Mouse (Mus musculus): ENCODE results near the gene Tmpo. TPM values are rescaled to one million over a fixed set of nuclear protein-coding genes. Genes with fewer than 3 reads are reported as not detected.
"Not testable (repeated sequence)": the region's sequence is repeated elsewhere in the genome, so short reads cannot be mapped to it uniquely, and the experiment has no call there.

The Tmpo gene
- polyA plus RNA-seq, 1 experiment from 2014 or later: 275 TPM

- no peak overlapping the region for H3K4me3 ChIP-seq
- no peaks in the 10 kb centered on the region for H3K36me3 ChIP-seq
- DNase-seq (ENCODE audit: low spot score): no peak
- no peaks in the 10 kb centered on the region for H3K9me3 ChIP-seq (replicated peaks)
- no peaks in the 10 kb centered on the region for H3K4me1 ChIP-seq
- 93% methylated on average over 8 of the region's 8 CpGs for WGBS
- no peaks in the 10 kb centered on the region for H3K27me3 ChIP-seq (ENCODE audit: low read depth, poor library complexity, severe bottlenecking)
- no peak overlapping the region for H3K27ac ChIP-seq (replicated peaks)
Measured at GRCm38 (mm10) chr10:91197704-91198103, 16.6 kb upstream of the Tmpo start.

- DNase-seq (ENCODE audit: low spot score): no peak
- Histone ChIP-seq H3K36me3 (no peaks in the 10 kb centered on the region), H3K9me3 (replicated peaks) (no peaks in the 10 kb centered on the region), H3K27me3 (ENCODE audit: low read depth, poor library complexity, severe bottlenecking) (no peaks in the 10 kb centered on the region), H3K4me3 (no peak overlapping the region), H3K4me1 (no peaks in the 10 kb centered on the region), H3K27ac (replicated peaks) (no peak overlapping the region)
- WGBS: 89% methylated on average over 1 of the region's 1 CpGs
Measured at GRCm38 (mm10) chr10:91196778-91197177, 15.7 kb upstream of the Tmpo start.

GRCm38 (mm10) chr10:91195680-91196079 is 14.6 kb upstream of the Tmpo start:
- H3K36me3 ChIP-seq: no peaks in the 10 kb centered on the region
- DNase-seq (ENCODE audit: low spot score): no peak
- H3K27ac ChIP-seq (replicated peaks): no peak overlapping the region
- no peak overlapping the region for H3K4me3 ChIP-seq
- 90% methylated on average over 5 of the region's 5 CpGs for WGBS
- no peaks in the 10 kb centered on the region for H3K9me3 ChIP-seq (replicated peaks)
- no peaks in the 10 kb centered on the region for H3K27me3 ChIP-seq (ENCODE audit: low read depth, poor library complexity, severe bottlenecking)
- no peaks in the 10 kb centered on the region for H3K4me1 ChIP-seq

- Histone ChIP-seq H3K27ac (replicated peaks) (0 out of 2 replicates have a peak overlapping the region, but pooled peaks have one; percentile 9), H3K27me3 (ENCODE audit: low read depth, poor library complexity, severe bottlenecking) (no peaks in the 10 kb centered on the region), H3K4me1 (no peaks in the 10 kb centered on the region), H3K9me3 (replicated peaks) (no peaks in the 10 kb centered on the region), H3K36me3 (no peaks in the 10 kb centered on the region), H3K4me3 (no peak overlapping the region)
- 88% methylated on average over 14 of the region's 14 CpGs for WGBS
- no peak for DNase-seq (ENCODE audit: low spot score)
Measured at GRCm38 (mm10) chr10:91195091-91195490, 14.0 kb upstream of the Tmpo start.

GRCm38 (mm10) chr10:91191851-91192250 is 10.7 kb upstream of the Tmpo start:
- Histone ChIP-seq H3K4me1 (peaks cover 15% of the 10 kb centered on the region), H3K27ac (replicated peaks) (no peak overlapping the region), H3K27me3 (ENCODE audit: low read depth, poor library complexity, severe bottlenecking) (no peaks in the 10 kb centered on the region), H3K9me3 (replicated peaks) (no peaks in the 10 kb centered on the region), H3K36me3 (no peaks in the 10 kb centered on the region), H3K4me3 (no peak overlapping the region)
- no peak for DNase-seq (ENCODE audit: low spot score)
- WGBS: 95% methylated on average over 5 of the region's 5 CpGs

GRCm38 (mm10) chr10:91189476-91189875 is 8.4 kb upstream of the Tmpo start:
- H3K36me3 ChIP-seq: no peaks in the 10 kb centered on the region
- no peak for DNase-seq (ENCODE audit: low spot score)
- 94% methylated on average over 6 of the region's 6 CpGs for WGBS
- H3K9me3 ChIP-seq (replicated peaks): no peaks in the 10 kb centered on the region
- peaks cover 16% of the 10 kb centered on the region for H3K4me1 ChIP-seq
- H3K27me3 ChIP-seq (ENCODE audit: low read depth, poor library complexity, severe bottlenecking): no peaks in the 10 kb centered on the region
- H3K27ac ChIP-seq (replicated peaks): no peak overlapping the region
- no peak overlapping the region for H3K4me3 ChIP-seq

GRCm38 (mm10) chr10:91188684-91189287 is 7.7 kb upstream of the Tmpo start:
- Histone ChIP-seq H3K9me3 (replicated peaks) (no peaks in the 10 kb centered on the region), H3K36me3 (no peaks in the 10 kb centered on the region), H3K4me3 (no peak overlapping the region), H3K27me3 (ENCODE audit: low read depth, poor library complexity, severe bottlenecking) (no peaks in the 10 kb centered on the region), H3K4me1 (peaks cover 18% of the 10 kb centered on the region), H3K27ac (replicated peaks) (peak overlapping the region; percentile 89)
- no peak for DNase-seq (ENCODE audit: low spot score)
- 76% methylated on average over 5 of the region's 5 CpGs for WGBS

GRCm38 (mm10) chr10:91187872-91188271 is 6.8 kb upstream of the Tmpo start:
- H3K4me3 ChIP-seq: peak overlapping the region; percentile 37
- H3K9me3 ChIP-seq (replicated peaks): no peaks in the 10 kb centered on the region
- H3K4me1 ChIP-seq: peaks cover 27% of the 10 kb centered on the region
- no peaks in the 10 kb centered on the region for H3K36me3 ChIP-seq
- H3K27ac ChIP-seq (replicated peaks): peak overlapping the region; percentile 89
- peak; percentile 89 for DNase-seq (ENCODE audit: low spot score)
- under 1% methylated on average over 15 of the region's 15 CpGs for whole genome bisulfite sequencing
- no peaks in the 10 kb centered on the region for H3K27me3 ChIP-seq (ENCODE audit: low read depth, poor library complexity, severe bottlenecking)

- 15% methylated on average over 10 of the region's 10 CpGs for WGBS
- H3K4me1 ChIP-seq: peaks cover 32% of the 10 kb centered on the region
- H3K4me3 ChIP-seq: peak overlapping the region; percentile 37
- no peaks in the 10 kb centered on the region for H3K27me3 ChIP-seq (ENCODE audit: low read depth, poor library complexity, severe bottlenecking)
- H3K36me3 ChIP-seq: no peaks in the 10 kb centered on the region
- H3K27ac ChIP-seq (replicated peaks): peak overlapping the region; percentile 89
- DNase-seq (ENCODE audit: low spot score): peak; percentile 51
- no peaks in the 10 kb centered on the region for H3K9me3 ChIP-seq (replicated peaks)
Measured at GRCm38 (mm10) chr10:91187349-91187748, 6.2 kb upstream of the Tmpo start.

- no peak for DNase-seq (ENCODE audit: low spot score)
- Histone ChIP-seq H3K36me3 (no peaks in the 10 kb centered on the region), H3K27ac (replicated peaks) (no peak overlapping the region), H3K4me3 (no peak overlapping the region), H3K4me1 (peaks cover 34% of the 10 kb centered on the region), H3K27me3 (ENCODE audit: low read depth, poor library complexity, severe bottlenecking) (no peaks in the 10 kb centered on the region), H3K9me3 (replicated peaks) (no peaks in the 10 kb centered on the region)
- WGBS: 92% methylated on average over 2 of the region's 2 CpGs
Measured at GRCm38 (mm10) chr10:91185721-91186120, 4.6 kb upstream of the Tmpo start.

GRCm38 (mm10) chr10:91184893-91185292 is 3.8 kb upstream of the Tmpo start:
- WGBS: 56% methylated on average over 5 of the region's 5 CpGs
- H3K4me3 ChIP-seq; H3K27me3 ChIP-seq (ENCODE audit: low read depth, poor library complexity, severe bottlenecking); DNase-seq (ENCODE audit: low spot score); H3K27ac ChIP-seq (replicated peaks); H3K9me3 ChIP-seq (replicated peaks); H3K36me3 ChIP-seq: not testable (repeated sequence)
- peaks cover 43% of the 10 kb centered on the region for H3K4me1 ChIP-seq

- Histone ChIP-seq H3K27ac (replicated peaks) (peak overlapping the region; percentile 97), H3K36me3 (0 out of 2 replicates have a peak, but pooled peaks cover 2% of the 10 kb centered on the region), H3K9me3 (replicated peaks) (no peaks in the 10 kb centered on the region), H3K4me1 (peaks cover 43% of the 10 kb centered on the region), H3K4me3 (peak overlapping the region; percentile 65), H3K27me3 (ENCODE audit: low read depth, poor library complexity, severe bottlenecking) (no peaks in the 10 kb centered on the region)
- DNase-seq (ENCODE audit: low spot score): no peak
- WGBS: 64% methylated on average over 3 of the region's 3 CpGs
Measured at GRCm38 (mm10) chr10:91183316-91183715, 2.2 kb upstream of the Tmpo start.

GRCm38 (mm10) chr10:91182291-91182990 is 1.3 kb upstream of the Tmpo start:
- H3K36me3 ChIP-seq: 0 out of 2 replicates have a peak, but pooled peaks cover 2% of the 10 kb centered on the region
- H3K27me3 ChIP-seq (ENCODE audit: low read depth, poor library complexity, severe bottlenecking): no peaks in the 10 kb centered on the region
- no peaks in the 10 kb centered on the region for H3K9me3 ChIP-seq (replicated peaks)
- peaks cover 36% of the 10 kb centered on the region for H3K4me1 ChIP-seq
- H3K4me3 ChIP-seq: peak overlapping the region; percentile 65
- H3K27ac ChIP-seq (replicated peaks): peak overlapping the region; percentile 97
- 3% methylated on average over 16 of the region's 16 CpGs for WGBS
- peak; percentile 48 for DNase-seq (ENCODE audit: low spot score)

Data from midbrain, embryonic 10.5 days (tissue).